22 mouse cellular contexts compared by ENCODE assay signal in the genomic region with DNA sequence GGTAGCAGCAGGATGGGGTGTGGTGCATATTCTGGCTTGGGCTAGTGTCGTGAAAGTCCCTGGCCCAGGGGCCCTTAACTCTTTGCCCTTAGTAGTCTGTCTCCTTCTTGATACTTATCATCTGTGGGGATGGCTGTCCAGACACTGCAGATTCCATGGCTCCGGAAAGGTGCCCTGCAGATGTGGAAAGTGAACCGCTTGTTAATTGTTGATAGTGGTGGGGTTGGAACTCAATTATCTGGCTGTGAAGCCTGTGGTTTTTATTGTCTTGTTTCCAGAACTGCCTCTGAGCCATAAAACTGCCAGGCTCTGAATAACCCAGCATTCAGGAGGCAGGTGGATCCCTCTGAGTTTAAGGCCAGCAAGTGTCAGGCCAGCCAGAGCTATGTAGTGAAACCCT. TPM values are rescaled to one million over a fixed set of nuclear protein-coding genes. Genes with fewer than 3 reads are reported as not detected.
DNase-seq lines count a peak whose midpoint lies in the region; ATAC-seq lines count a peak whose summit lies in the region.
"Had no signal": no experiment of that assay in that cellular context is flagged by ENCODE, and none has a peak within 500 bp of the region (broad histone marks: within the 10 kb centered on the region; RNA-seq: fewer than 3 reads in every experiment).

No protein-coding gene starts in this region.

- H3K27me3 ChIP-seq in intestine, embryonic 16.5 days (replicated peaks; ENCODE audit: control insufficient read depth, insufficient read depth, low read length) = no peaks in the 10 kb centered on the region
- H3K27me3 ChIP-seq in intestine, embryonic 15.5 days (replicated peaks) = no peaks in the 10 kb centered on the region
- H3K27me3 ChIP-seq in midbrain, embryonic 10.5 days (ENCODE audit: low read depth, poor library complexity, severe bottlenecking) = no peaks in the 10 kb centered on the region
- H3K27me3 ChIP-seq: heart, embryonic 13.5 days; Patski had no signal

- no peak overlapping the region for H3K27ac ChIP-seq in intestine, embryonic 16.5 days (ENCODE audit: low read length)
- no peak overlapping the region for H3K27ac ChIP-seq in intestine, embryonic 15.5 days
- no peak overlapping the region for H3K27ac ChIP-seq in midbrain, embryonic 10.5 days (replicated peaks)
- H3K27ac ChIP-seq: forebrain, embryonic 10.5 days; heart, embryonic 10.5 days; hindbrain, embryonic 14.5 days; hindbrain, postnatal 0 days had no signal

- DNase-seq in MN1 (ENCODE audit: low spot score) = peak; percentile 74
- DNase-seq in Muller cell, postnatal 12 days (ENCODE audit: inconsistent ontology term) = peak; percentile 57
- no peak for DNase-seq in midbrain, embryonic 10.5 days (ENCODE audit: low spot score)
- DNase-seq in testis, postnatal 10 days (ENCODE audit: low spot score) = no peak
- DNase-seq: adrenal gland, postnatal 10 days; adrenal gland, postnatal 36 days; cerebellum, postnatal 14 days; forebrain, postnatal 0 days; gastrocnemius, postnatal 36 days; heart, adult 2 months; heart, postnatal 14 days; heart, postnatal 4 days had no signal

- H3K4me2 ChIP-seq in intestine, embryonic 16.5 days (ENCODE audit: low read depth, low read length) = no peak overlapping the region
- no peak overlapping the region for H3K4me2 ChIP-seq in intestine, embryonic 15.5 days (replicated peaks)
- H3K4me2 ChIP-seq: heart, embryonic 13.5 days; hindbrain, embryonic 14.5 days had no signal

- no peak overlapping the region for H3K4me3 ChIP-seq in intestine, embryonic 16.5 days (ENCODE audit: low read length)
- H3K4me3 ChIP-seq in intestine, embryonic 15.5 days (replicated peaks) = no peak overlapping the region
- no peak overlapping the region for H3K4me3 ChIP-seq in midbrain, embryonic 10.5 days
- H3K4me3 ChIP-seq: forebrain, embryonic 10.5 days; heart, adult 2 months; heart, embryonic 10.5 days; heart, embryonic 13.5 days had no signal

- no peak for ATAC-seq in intestine, embryonic 16.5 days
- no peak for ATAC-seq in intestine, embryonic 15.5 days
- ATAC-seq: CD4-positive, CD25-positive, alpha-beta regulatory T cell, adult 4 months; forebrain, embryonic 14.5 days; forebrain, postnatal 0 days; hindbrain, postnatal 0 days; Patski had no signal

- H3K9me3 ChIP-seq in intestine, embryonic 16.5 days (ENCODE audit: control insufficient read depth, low read length) = no peaks in the 10 kb centered on the region
- H3K9me3 ChIP-seq in intestine, embryonic 15.5 days = no peaks in the 10 kb centered on the region
- H3K9me3 ChIP-seq in midbrain, embryonic 10.5 days (replicated peaks) = no peaks in the 10 kb centered on the region
- H3K9me3 ChIP-seq: forebrain, embryonic 10.5 days; heart, embryonic 10.5 days; heart, embryonic 13.5 days had no signal

- H3K4me1 ChIP-seq in intestine, embryonic 16.5 days (ENCODE audit: control insufficient read depth, insufficient read depth, low read length) = peaks cover 40% of the 10 kb centered on the region
- H3K4me1 ChIP-seq in intestine, embryonic 15.5 days (replicated peaks) = peaks cover 39% of the 10 kb centered on the region
- peaks cover 36% of the 10 kb centered on the region for H3K4me1 ChIP-seq in midbrain, embryonic 10.5 days

- peaks cover 29% of the 10 kb centered on the region for H3K36me3 ChIP-seq in intestine, embryonic 16.5 days (ENCODE audit: control insufficient read depth, insufficient read depth, low read length)
- peaks cover 41% of the 10 kb centered on the region for H3K36me3 ChIP-seq in intestine, embryonic 15.5 days
- peaks cover 59% of the 10 kb centered on the region for H3K36me3 ChIP-seq in midbrain, embryonic 10.5 days

- 0 out of 2 replicates have a peak overlapping the region, but pooled peaks have one; percentile 2 for H3K9ac ChIP-seq in intestine, embryonic 16.5 days (ENCODE audit: low read depth, low read length)
- H3K9ac ChIP-seq in intestine, embryonic 15.5 days = no peak overlapping the region
- H3K9ac ChIP-seq: hindbrain, embryonic 14.5 days had no signal

- 40% methylated on average over 3 of the region's 3 CpGs for WGBS in intestine, embryonic 16.5 days
- 50% methylated on average over 3 of the region's 3 CpGs for WGBS in intestine, embryonic 15.5 days
- 87% methylated on average over 3 of the region's 3 CpGs for WGBS in midbrain, embryonic 10.5 days

RNA-seq across cellular contexts. Expression of a gene that starts 8.8 kb away (rescaled TPM):
- polyA plus RNA-seq in intestine, embryonic 16.5 days (2015; fragmentation: Nextera tagmentation; extraction: Ambion mirVana) = 0.21 and 0.28 TPM in 2 replicates
- 0.10 and 0.21 TPM in 2 replicates for polyA plus RNA-seq in intestine, embryonic 15.5 days (2015; fragmentation: Nextera tagmentation; extraction: Ambion mirVana)
- 0.36 and 2.2 TPM in 2 replicates for polyA plus RNA-seq in midbrain, embryonic 10.5 days (2016; fragmentation: Nextera tagmentation; extraction: Ambion mirVana)
- polyA plus RNA-seq: heart, embryonic 10.5 days had no signal

RNA-seq across cellular contexts. Expression of a gene that starts 13.2 kb away (rescaled TPM):
- 41.2 and 44.0 TPM in 2 replicates for polyA plus RNA-seq in intestine, embryonic 16.5 days (2015; fragmentation: Nextera tagmentation; extraction: Ambion mirVana)
- polyA plus RNA-seq in intestine, embryonic 15.5 days (2015; fragmentation: Nextera tagmentation; extraction: Ambion mirVana) = 53.6 and 55.2 TPM in 2 replicates
- polyA plus RNA-seq in midbrain, embryonic 10.5 days (2016; fragmentation: Nextera tagmentation; extraction: Ambion mirVana) = 36.8 and 39.3 TPM in 2 replicates

RNA-seq across cellular contexts. Expression of a gene that starts 39.0 kb away (rescaled TPM):
- polyA plus RNA-seq in intestine, embryonic 16.5 days (2015; fragmentation: Nextera tagmentation; extraction: Ambion mirVana) = 85.7 and 100 TPM in 2 replicates
- 91.8 and 99.3 TPM in 2 replicates for polyA plus RNA-seq in intestine, embryonic 15.5 days (2015; fragmentation: Nextera tagmentation; extraction: Ambion mirVana)
- 101 and 107 TPM in 2 replicates for polyA plus RNA-seq in midbrain, embryonic 10.5 days (2016; fragmentation: Nextera tagmentation; extraction: Ambion mirVana)

RNA-seq across cellular contexts. Expression of a gene that starts 49.5 kb away (rescaled TPM):
- 42.4 and 48.3 TPM in 2 replicates for polyA plus RNA-seq in intestine, embryonic 16.5 days (2015; fragmentation: Nextera tagmentation; extraction: Ambion mirVana)
- polyA plus RNA-seq in intestine, embryonic 15.5 days (2015; fragmentation: Nextera tagmentation; extraction: Ambion mirVana) = 48.9 and 55.1 TPM in 2 replicates
- 54.3 and 56.7 TPM in 2 replicates for polyA plus RNA-seq in midbrain, embryonic 10.5 days (2016; fragmentation: Nextera tagmentation; extraction: Ambion mirVana)

RNA-seq across cellular contexts. Expression of a gene that starts 49.6 kb away (rescaled TPM):
- polyA plus RNA-seq in intestine, embryonic 16.5 days (2015; fragmentation: Nextera tagmentation; extraction: Ambion mirVana) = 0.49 and 0.61 TPM in 2 replicates
- 0.40 and 0.69 TPM in 2 replicates for polyA plus RNA-seq in intestine, embryonic 15.5 days (2015; fragmentation: Nextera tagmentation; extraction: Ambion mirVana)
- polyA plus RNA-seq in midbrain, embryonic 10.5 days (2016; fragmentation: Nextera tagmentation; extraction: Ambion mirVana) = 0.19 and 0.26 TPM in 2 replicates

Comparison
In these comparisons a context has a peak if more than half of its experiments do, and no peak if none do; other contexts are left out.
1. DNase-seq: peak in MN1 (single experiment) and Muller cell, postnatal 12 days (single experiment); none in midbrain, embryonic 10.5 days (single experiment) and testis, postnatal 10 days (single experiment).